Mouse (Mus musculus) testis, postnatal 10 days (tissue): ENCODE results near the gene Dpp4.
A peak's percentile ranks its signal among the peaks of the same experiment; 100 is the strongest.

Experiments used
- DNase-seq: peaks from one replicate; pipeline ENCODE4 v3.0.0; 2021; ENCODE audit warnings: low spot score

Dpp4 gene

GRCm38 (mm10) chr2:62412081-62412821 is at the start of gene Dpp4:
Dpp4 (minus strand) TSS chr2:62412231.
- DNase-seq: no peak

- no peak for DNase-seq
Measured at GRCm38 (mm10) chr2:62460815-62461450, 48.9 kb upstream of the Dpp4 start.

- DNase-seq: no peak
Measured at GRCm38 (mm10) chr2:62460231-62460710, 48.2 kb upstream of the Dpp4 start.

- DNase-seq: no peak
Measured at GRCm38 (mm10) chr2:62459241-62460174, 47.5 kb upstream of the Dpp4 start.

GRCm38 (mm10) chr2:62458070-62458469 is 46.0 kb upstream of the Dpp4 start:
- no peak for DNase-seq

GRCm38 (mm10) chr2:62454991-62455390 is 43.0 kb upstream of the Dpp4 start:
- DNase-seq: no peak

GRCm38 (mm10) chr2:62454033-62454432 is 42.0 kb upstream of the Dpp4 start:
- DNase-seq: no peak

- DNase-seq: no peak
Measured at GRCm38 (mm10) chr2:62450364-62450763, 38.3 kb upstream of the Dpp4 start.

- no peak for DNase-seq
Measured at GRCm38 (mm10) chr2:62449692-62450346, 37.8 kb upstream of the Dpp4 start.

- no peak for DNase-seq
Measured at GRCm38 (mm10) chr2:62440802-62441544, 28.9 kb upstream of the Dpp4 start.

GRCm38 (mm10) chr2:62440083-62440482 is 28.1 kb upstream of the Dpp4 start:
- DNase-seq: no peak

- no peak for DNase-seq
Measured at GRCm38 (mm10) chr2:62431245-62431795, 19.3 kb upstream of the Dpp4 start.

GRCm38 (mm10) chr2:62425941-62426340 is 13.9 kb upstream of the Dpp4 start:
- no peak for DNase-seq

- DNase-seq: no peak
Measured at GRCm38 (mm10) chr2:62423343-62423776, 11.3 kb upstream of the Dpp4 start.

- DNase-seq: no peak
Measured at GRCm38 (mm10) chr2:62422515-62423342, 10.7 kb upstream of the Dpp4 start.

- DNase-seq: no peak
Measured at GRCm38 (mm10) chr2:62421229-62421628, 9.2 kb upstream of the Dpp4 start.

GRCm38 (mm10) chr2:62420045-62420444 is 8.0 kb upstream of the Dpp4 start:
- DNase-seq: no peak

- no peak for DNase-seq
Measured at GRCm38 (mm10) chr2:62417233-62417632, 5.2 kb upstream of the Dpp4 start.

GRCm38 (mm10) chr2:62411211-62412080 is 585 bp downstream of the Dpp4 start:
- DNase-seq: peak; percentile 51
